Mouse (Mus musculus) midbrain, embryonic 16.5 days (tissue): ENCODE results near the gene Itpkb. TPM values are rescaled to one million over a fixed set of nuclear protein-coding genes. Genes with fewer than 3 reads are reported as not detected.

Experiments used
- ATAC-seq: fragments of 200-750 bp; cut with Nextera tagmentation; 2 replicates; pipeline ENCODE4 v1.8.0; 2017; ENCODE audit warnings: moderate TSS enrichment
- H3K27ac ChIP-seq: fragments of 300-500 bp; sonication (generic); 2 replicates; pipeline ENCODE4 v1.5.1; 2014; ENCODE audit warnings: mild to moderate bottlenecking, low read length, mixed read lengths
- H3K27me3 ChIP-seq: fragments of 300-500 bp; sonication (generic); 2 replicates; pipeline ENCODE4 v1.6.1; 2014; ENCODE audit warnings: low read depth, low read length, mixed read lengths; ENCODE audit not compliant: control insufficient read depth, insufficient read depth
- H3K36me3 ChIP-seq: fragments of 300-500 bp; sonication (generic); 2 replicates; pipeline ENCODE4 v1.6.1; 2014; ENCODE audit warnings: mild to moderate bottlenecking, low read length, moderate library complexity, mixed read lengths; ENCODE audit not compliant: control insufficient read depth, insufficient read depth
- H3K4me1 ChIP-seq: fragments of 300-500 bp; sonication (generic); 2 replicates; pipeline ENCODE4 v1.6.1; 2014; ENCODE audit warnings: mild to moderate bottlenecking, low read length, mixed read lengths; ENCODE audit not compliant: control insufficient read depth, insufficient read depth
- H3K4me2 ChIP-seq: fragments of 300-500 bp; sonication (generic); 2 replicates; pipeline ENCODE4 v1.6.1; 2014; ENCODE audit warnings: mild to moderate bottlenecking, low read length, mixed read lengths
- H3K4me3 ChIP-seq: fragments of 300-500 bp; sonication (generic); 2 replicates; pipeline ENCODE4 v1.5.1; 2014; ENCODE audit warnings: low read depth, mild to moderate bottlenecking, low read length, moderate library complexity, mixed read lengths
- H3K9ac ChIP-seq: fragments of 300-500 bp; sonication (generic); 2 replicates; pipeline ENCODE4 v1.6.1; 2014; ENCODE audit warnings: low read depth, low read length, mixed read lengths
- H3K9me3 ChIP-seq: fragments of 300-500 bp; sonication (generic); replicated peaks from 2 replicates; pipeline ENCODE4 v1.6.1; 2014; ENCODE audit warnings: mild to moderate bottlenecking, low read length, mixed read lengths; ENCODE audit not compliant: control insufficient read depth, poor library complexity, severe bottlenecking
- WGBS: fragments of 180-500 bp; shearing (Covaris S2); extraction: QIAGEN DNeasy Blood & Tissue Kit; methylation state at CpG from one replicate; pipeline ENCODE4 v1.1.7; 2014; 5-methylcytosine and 5-hydroxymethylcytosine counted together
- polyA plus RNA-seq: library from polyadenylated mRNA; unstranded; fragments of >200 nt; fragmentation: Nextera tagmentation; extraction: Ambion mirVana; gene quantifications from 2 replicates; pipeline ENCODE4 v1.2.1, GENCODE M21; 2015

The Itpkb gene
- polyA plus RNA-seq, 1 experiment from 2014 or later: 2.2 TPM

- Histone ChIP-seq H3K4me3 (no peak overlapping the region), H3K27me3 (no peaks in the 10 kb centered on the region), H3K27ac (no peak overlapping the region), H3K4me2 (no peak overlapping the region), H3K36me3 (no peaks in the 10 kb centered on the region), H3K9ac (no peak overlapping the region), H3K4me1 (peaks cover 22% of the 10 kb centered on the region), H3K9me3 (no peaks in the 10 kb centered on the region)
- 55% methylated on average over 6 of the region's 6 CpGs for WGBS
- no peak for ATAC-seq
Observed at GRCm38 (mm10) chr1:180458274-180458673, 128.0 kb downstream of the Itpkb start.

- Histone ChIP-seq H3K9me3 (no peaks in the 10 kb centered on the region), H3K4me3 (no peak overlapping the region), H3K4me2 (no peak overlapping the region), H3K27ac (no peak overlapping the region), H3K36me3 (no peaks in the 10 kb centered on the region), H3K27me3 (no peaks in the 10 kb centered on the region), H3K9ac (no peak overlapping the region), H3K4me1 (peaks cover 22% of the 10 kb centered on the region)
- ATAC-seq: no peak
- 65% methylated on average over 3 of the region's 3 CpGs for WGBS
Observed at GRCm38 (mm10) chr1:180458680-180459079, 128.4 kb downstream of the Itpkb start.

GRCm38 (mm10) chr1:180460721-180461120 is 130.4 kb downstream of the Itpkb start:
- Histone ChIP-seq H3K9me3 (no peaks in the 10 kb centered on the region), H3K4me2 (no peak overlapping the region), H3K4me3 (no peak overlapping the region), H3K9ac (no peak overlapping the region), H3K4me1 (peaks cover 22% of the 10 kb centered on the region), H3K27ac (no peak overlapping the region), H3K27me3 (no peaks in the 10 kb centered on the region), H3K36me3 (no peaks in the 10 kb centered on the region)
- WGBS: 35% methylated on average over 5 of the region's 5 CpGs
- ATAC-seq: peak; percentile 59; the same call in 1 of the 2 replicates

GRCm38 (mm10) chr1:180462396-180462795 is 132.1 kb downstream of the Itpkb start:
- Histone ChIP-seq H3K9ac (no peak overlapping the region), H3K4me1 (peaks cover 22% of the 10 kb centered on the region), H3K4me3 (no peak overlapping the region), H3K36me3 (no peaks in the 10 kb centered on the region), H3K27me3 (no peaks in the 10 kb centered on the region), H3K27ac (no peak overlapping the region), H3K4me2 (no peak overlapping the region), H3K9me3 (no peaks in the 10 kb centered on the region)
- WGBS: 87% methylated on average over 5 of the region's 5 CpGs
- ATAC-seq: no peak

GRCm38 (mm10) chr1:180462983-180463475 is 132.7 kb downstream of the Itpkb start:
- WGBS: 92% methylated on average over 5 of the region's 5 CpGs
- H3K36me3 ChIP-seq: no peaks in the 10 kb centered on the region
- H3K9me3 ChIP-seq: no peaks in the 10 kb centered on the region
- H3K27ac ChIP-seq: no peak overlapping the region
- H3K4me3 ChIP-seq: no peak overlapping the region
- H3K4me1 ChIP-seq: peaks cover 22% of the 10 kb centered on the region
- H3K27me3 ChIP-seq: no peaks in the 10 kb centered on the region
- H3K4me2 ChIP-seq: no peak overlapping the region
- ATAC-seq: no peak
- H3K9ac ChIP-seq: no peak overlapping the region

GRCm38 (mm10) chr1:180464357-180464756 is 134.1 kb downstream of the Itpkb start:
- Histone ChIP-seq H3K4me3 (no peak overlapping the region), H3K9me3 (no peaks in the 10 kb centered on the region), H3K9ac (no peak overlapping the region), H3K36me3 (no peaks in the 10 kb centered on the region), H3K27me3 (no peaks in the 10 kb centered on the region), H3K4me1 (peaks cover 15% of the 10 kb centered on the region), H3K4me2 (no peak overlapping the region), H3K27ac (no peak overlapping the region)
- no peak for ATAC-seq
- WGBS: 64% methylated on average over 5 of the region's 5 CpGs

- Histone ChIP-seq H3K4me2 (no peak overlapping the region), H3K4me1 (peaks cover 5% of the 10 kb centered on the region; the same call in 1 of the 2 replicates), H3K9ac (no peak overlapping the region), H3K36me3 (no peaks in the 10 kb centered on the region), H3K27me3 (no peaks in the 10 kb centered on the region), H3K27ac (no peak overlapping the region), H3K9me3 (no peaks in the 10 kb centered on the region), H3K4me3 (no peak overlapping the region)
- ATAC-seq: no peak
- WGBS: 75% methylated on average over 5 of the region's 5 CpGs
Observed at GRCm38 (mm10) chr1:180465620-180466019, 135.3 kb downstream of the Itpkb start.

- no peaks in the 10 kb centered on the region for H3K4me1 ChIP-seq
- ATAC-seq: no peak
- H3K27ac ChIP-seq: no peak overlapping the region
- 92% methylated on average over 4 of the region's 4 CpGs for WGBS
- H3K9me3 ChIP-seq: no peaks in the 10 kb centered on the region
- H3K4me3 ChIP-seq: no peak overlapping the region
- H3K9ac ChIP-seq: no peak overlapping the region
- no peaks in the 10 kb centered on the region for H3K36me3 ChIP-seq
- H3K4me2 ChIP-seq: no peak overlapping the region
- no peaks in the 10 kb centered on the region for H3K27me3 ChIP-seq
Observed at GRCm38 (mm10) chr1:180468004-180468403, 137.7 kb downstream of the Itpkb start.

GRCm38 (mm10) chr1:180473566-180473965 is 143.3 kb downstream of the Itpkb start:
- H3K9ac ChIP-seq: no peak overlapping the region
- H3K36me3 ChIP-seq: no peaks in the 10 kb centered on the region
- no peak overlapping the region for H3K27ac ChIP-seq
- ATAC-seq: no peak
- H3K4me2 ChIP-seq: no peak overlapping the region
- no peaks in the 10 kb centered on the region for H3K27me3 ChIP-seq
- H3K4me3 ChIP-seq: no peak overlapping the region
- no peaks in the 10 kb centered on the region for H3K4me1 ChIP-seq
- no peaks in the 10 kb centered on the region for H3K9me3 ChIP-seq
